Comparison of ENCODE assay signal across 9 mouse cellular contexts in the genomic region with DNA sequence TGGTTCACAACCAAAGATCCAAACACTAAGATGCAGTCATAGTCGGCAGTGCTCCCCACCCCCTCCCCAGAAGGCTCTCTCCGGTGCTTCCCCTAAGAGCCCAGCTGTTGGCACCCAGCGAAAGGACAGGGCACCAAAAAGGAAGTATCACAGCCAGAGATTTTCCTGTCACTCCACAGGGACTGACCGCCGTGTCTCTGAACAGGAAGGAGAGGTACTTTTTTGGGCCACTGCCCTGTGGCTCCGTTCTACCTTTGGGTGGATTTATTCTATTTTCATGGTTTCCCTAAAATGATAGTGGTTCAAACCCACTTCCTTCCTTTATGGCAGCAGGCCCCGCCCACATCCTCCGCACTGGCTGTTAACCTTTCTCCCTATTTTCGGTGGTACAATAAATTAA. TPM values are rescaled to one million over a fixed set of nuclear protein-coding genes. Genes with fewer than 3 reads are reported as not detected.
A peak's percentile ranks its signal among the peaks of the same experiment; 100 is the strongest.
DNase-seq lines count a peak whose midpoint lies in the region; ATAC-seq and TF ChIP-seq lines count a peak whose summit lies in the region.
"Had no signal": no experiment of that assay in that cellular context is flagged by ENCODE, and none has a peak within 500 bp of the region (broad histone marks: within the 10 kb centered on the region; RNA-seq: fewer than 3 reads in every experiment).

No protein-coding gene starts in this region.

- DNase-seq in heart, postnatal 10 days, result no peak
- DNase-seq in A20 (ENCODE audit: low read depth, low spot score), result peak; percentile 63
- no peak for DNase-seq in liver, embryonic 13.5 days
- no peak for DNase-seq in layer of hippocampus, adult 2 months (ENCODE audit: low spot score in 2 of 2)
- no peak for DNase-seq in embryo, embryonic 10.5 days (ENCODE audit: low spot score)
- no peak for DNase-seq in cerebellum, adult 2 months
- DNase-seq: retina, postnatal 1 day had no signal

- 0 out of 2 replicates have a peak overlapping the region, but pooled peaks have one; percentile 7 for H3K9ac ChIP-seq in heart, embryonic 15.5 days
- H3K9ac ChIP-seq in liver, embryonic 13.5 days, result no peak overlapping the region

- TF ChIP-seq CTCF in layer of hippocampus, adult 2 months (conservative IDR thresholded peaks at IDR 0.05), result no peak
- TF ChIP-seq CTCF in cerebellum, adult 2 months (IDR thresholded peaks at IDR 0.05; ENCODE audit: borderline replicate concordance, insufficient read depth, low read depth, low read length), result no peak

- H3K36me3 ChIP-seq in heart, embryonic 15.5 days, result no peaks in the 10 kb centered on the region
- H3K36me3 ChIP-seq in liver, embryonic 13.5 days, result no peaks in the 10 kb centered on the region

- H3K4me3 ChIP-seq in heart, embryonic 15.5 days, result peak overlapping the region; percentile 13; the same call in 1 of the 2 replicates
- H3K4me3 ChIP-seq in brown adipose tissue, adult 24 weeks (ENCODE audit: insufficient read depth, low read depth, low read length), result peak overlapping the region; percentile 18; the same call in 1 of the 2 replicates
- H3K4me3 ChIP-seq in liver, embryonic 13.5 days (replicated peaks), result no peak overlapping the region
- H3K4me3 ChIP-seq in layer of hippocampus, adult 2 months, result no peak overlapping the region
- no peak overlapping the region for H3K4me3 ChIP-seq in cerebellum, adult 2 months (replicated peaks; ENCODE audit: insufficient read depth, low read depth, low read length)

- H3K4me1 ChIP-seq in heart, embryonic 15.5 days (replicated peaks), result 0 out of 2 replicates have a peak, but pooled peaks cover 2% of the 10 kb centered on the region
- H3K4me1 ChIP-seq in brown adipose tissue, adult 24 weeks (ENCODE audit: control insufficient read depth, insufficient read depth, insufficient read length, low read length), result no peaks in the 10 kb centered on the region
- no peaks in the 10 kb centered on the region; the same call in 1 of the 2 replicates for H3K4me1 ChIP-seq in liver, embryonic 13.5 days (replicated peaks)
- no peaks in the 10 kb centered on the region for H3K4me1 ChIP-seq in cerebellum, adult 2 months (ENCODE audit: control insufficient read depth, insufficient read depth, low read length)

- peak overlapping the region; percentile 40 for H3K4me2 ChIP-seq in heart, embryonic 15.5 days
- H3K4me2 ChIP-seq in liver, embryonic 13.5 days, result peak overlapping the region; percentile 40

- no peaks in the 10 kb centered on the region for H3K9me3 ChIP-seq in heart, embryonic 15.5 days (replicated peaks)
- H3K9me3 ChIP-seq in liver, embryonic 13.5 days (replicated peaks), result no peaks in the 10 kb centered on the region

- WGBS in heart, embryonic 15.5 days, result 33% methylated on average over 9 of the region's 9 CpGs
- 5% methylated on average over 9 of the region's 9 CpGs for WGBS in liver, embryonic 13.5 days (ENCODE audit: insufficient replicate concordance)
- WGBS in cerebellum, adult 2 months, result 61% methylated on average over 9 of the region's 9 CpGs

- H3K27me3 ChIP-seq in heart, embryonic 15.5 days, result no peaks in the 10 kb centered on the region
- peaks cover 24% of the 10 kb centered on the region for H3K27me3 ChIP-seq in liver, embryonic 13.5 days
- H3K27me3 ChIP-seq in cerebellum, adult 2 months (ENCODE audit: control insufficient read depth, insufficient read depth, low read length), result no peaks in the 10 kb centered on the region; the same call in 1 of the 2 replicates

- no peak for TF ChIP-seq POLR2A in cerebellum, adult 2 months (IDR thresholded peaks at IDR 0.05; ENCODE audit: borderline replicate concordance, insufficient read depth, low read length)

- intact Hi-C loops in heart, postnatal 10 days (cut with DNase I), result no loop called here

- H3K27ac ChIP-seq in heart, embryonic 15.5 days, result no peak overlapping the region
- H3K27ac ChIP-seq in brown adipose tissue, adult 24 weeks (replicated peaks; ENCODE audit: low read depth, low read length), result no peak overlapping the region
- no peak overlapping the region for H3K27ac ChIP-seq in liver, embryonic 13.5 days
- H3K27ac ChIP-seq in layer of hippocampus, adult 2 months, result no peak overlapping the region
- no peak overlapping the region for H3K27ac ChIP-seq in cerebellum, adult 2 months (ENCODE audit: insufficient read depth, low read length)

- ATAC-seq in heart, embryonic 15.5 days (replicated peaks; ENCODE audit: insufficient number of reproducible peaks, insufficient read depth, low FRiP score, low read depth), result 0 out of 2 replicates have a peak, but pooled peaks have one; percentile 39
- ATAC-seq in liver, embryonic 13.5 days (ENCODE audit: low read depth), result peak; percentile 15; the same call in 1 of the 2 replicates

RNA-seq across cellular contexts. Expression of gene Ryk, which starts 42.9 kb away (rescaled TPM):
- 18.7 and 20.3 TPM in 2 replicates for polyA plus RNA-seq in heart, embryonic 15.5 days (2015; fragmentation: Nextera tagmentation; extraction: Ambion mirVana)
- total RNA-seq in heart, postnatal 10 days (2021), result 10 to 100 TPM; 43.9 to 50.9 TPM
- 29.7 and 34.5 TPM in 2 replicates for polyA plus RNA-seq in brown adipose tissue, adult 24 weeks (2012; ENCODE audit: insufficient read depth, insufficient read length, missing spikeins)
- polyA plus RNA-seq in liver, embryonic 13.5 days (2015; fragmentation: Nextera tagmentation; extraction: Ambion mirVana), result 4.5 and 5.2 TPM in 2 replicates
- 10 to 100 TPM; 44.5 to 46.3 TPM for total RNA-seq in layer of hippocampus, adult 2 months (2021)
- 34.6 and 37.5 TPM in 2 replicates for polyA plus RNA-seq in cerebellum, adult 2 months (2012; rRNA removed)

Comparison
In these comparisons a context has a peak if more than half of its experiments do, and no peak if none do; other contexts are left out.
1. H3K4me3 ChIP-seq: peak in heart, embryonic 15.5 days (single experiment) and brown adipose tissue, adult 24 weeks (single experiment); none in liver, embryonic 13.5 days (single experiment), layer of hippocampus, adult 2 months (single experiment) and cerebellum, adult 2 months (single experiment).